Mouse (Mus musculus): ENCODE results near the gene Shank1. TPM values are rescaled to one million over a fixed set of nuclear protein-coding genes. Genes with fewer than 3 reads are reported as not detected.
"Not testable (repeated sequence)": the region's sequence is repeated elsewhere in the genome, so short reads cannot be mapped to it uniquely, and the experiment has no call there.

The Shank1 gene
- total and polyA plus RNA-seq, 2 experiments from 2014 or later, result 39.2 to 48.1 TPM

DNA sequence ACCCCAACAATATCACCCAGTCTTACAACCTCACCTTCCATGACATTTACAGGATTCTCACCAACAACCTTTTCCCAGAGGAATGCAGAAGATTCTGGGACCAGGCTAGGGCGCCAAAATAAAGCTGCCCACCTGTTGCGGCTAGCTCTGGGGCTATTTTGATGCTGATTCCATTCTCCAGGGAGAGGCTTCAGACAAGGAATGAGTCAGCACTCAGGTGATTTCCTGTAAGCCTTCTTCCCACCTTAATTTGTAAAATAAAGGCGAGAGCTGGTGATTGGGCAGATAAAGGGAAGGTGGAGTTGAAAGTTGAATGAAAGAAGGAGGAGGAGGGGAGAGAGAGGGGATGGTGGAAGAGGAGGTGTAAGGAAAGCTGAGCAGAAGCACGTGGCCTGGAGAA is 18.6 kb upstream of the Shank1 start:
- 56% methylated on average over 4 of the region's 4 CpGs for WGBS
- no peaks in the 10 kb centered on the region for H3K27me3 ChIP-seq (ENCODE audit: insufficient read depth, low read length)
- no peaks in the 10 kb centered on the region for H3K9me3 ChIP-seq (ENCODE audit: low read length)
- no peaks in the 10 kb centered on the region for H3K36me3 ChIP-seq (ENCODE audit: insufficient read depth, low read length)
- TF ChIP-seq CTCF (IDR thresholded peaks at IDR 0.05), result no peak
- no peaks in the 10 kb centered on the region for H3K4me1 ChIP-seq (ENCODE audit: insufficient read depth, low read length)
- H3K4me2 ChIP-seq (ENCODE audit: low read depth, low read length, poor library complexity, severe bottlenecking), result no peak overlapping the region
- ATAC-seq (ENCODE audit: low FRiP score) (no peak), DNase-seq (ENCODE audit: low spot score) (no peak)
- H3K27ac ChIP-seq (ENCODE audit: low read depth, low read length), result no peak overlapping the region
- no peak overlapping the region for H3K4me3 ChIP-seq (ENCODE audit: low read depth, low read length)
- no peak overlapping the region for H3K9ac ChIP-seq (replicated peaks; ENCODE audit: low read length, poor library complexity, severe bottlenecking)

GRCm38 (mm10) chr7:44297501-44297900 is 12.6 kb upstream of the Shank1 start:
- not testable (repeated sequence) for H3K9me3 ChIP-seq (ENCODE audit: low read length); H3K4me2 ChIP-seq (ENCODE audit: low read depth, low read length, poor library complexity, severe bottlenecking); H3K27ac ChIP-seq (ENCODE audit: low read depth, low read length); H3K27me3 ChIP-seq (ENCODE audit: insufficient read depth, low read length); DNase-seq (ENCODE audit: low spot score); H3K4me3 ChIP-seq (ENCODE audit: low read depth, low read length); H3K4me1 ChIP-seq (ENCODE audit: insufficient read depth, low read length); H3K36me3 ChIP-seq (ENCODE audit: insufficient read depth, low read length); H3K9ac ChIP-seq (replicated peaks; ENCODE audit: low read length, poor library complexity, severe bottlenecking); ATAC-seq (ENCODE audit: low FRiP score)
- WGBS, result 74% methylated on average over 2 of the region's 2 CpGs

DNA sequence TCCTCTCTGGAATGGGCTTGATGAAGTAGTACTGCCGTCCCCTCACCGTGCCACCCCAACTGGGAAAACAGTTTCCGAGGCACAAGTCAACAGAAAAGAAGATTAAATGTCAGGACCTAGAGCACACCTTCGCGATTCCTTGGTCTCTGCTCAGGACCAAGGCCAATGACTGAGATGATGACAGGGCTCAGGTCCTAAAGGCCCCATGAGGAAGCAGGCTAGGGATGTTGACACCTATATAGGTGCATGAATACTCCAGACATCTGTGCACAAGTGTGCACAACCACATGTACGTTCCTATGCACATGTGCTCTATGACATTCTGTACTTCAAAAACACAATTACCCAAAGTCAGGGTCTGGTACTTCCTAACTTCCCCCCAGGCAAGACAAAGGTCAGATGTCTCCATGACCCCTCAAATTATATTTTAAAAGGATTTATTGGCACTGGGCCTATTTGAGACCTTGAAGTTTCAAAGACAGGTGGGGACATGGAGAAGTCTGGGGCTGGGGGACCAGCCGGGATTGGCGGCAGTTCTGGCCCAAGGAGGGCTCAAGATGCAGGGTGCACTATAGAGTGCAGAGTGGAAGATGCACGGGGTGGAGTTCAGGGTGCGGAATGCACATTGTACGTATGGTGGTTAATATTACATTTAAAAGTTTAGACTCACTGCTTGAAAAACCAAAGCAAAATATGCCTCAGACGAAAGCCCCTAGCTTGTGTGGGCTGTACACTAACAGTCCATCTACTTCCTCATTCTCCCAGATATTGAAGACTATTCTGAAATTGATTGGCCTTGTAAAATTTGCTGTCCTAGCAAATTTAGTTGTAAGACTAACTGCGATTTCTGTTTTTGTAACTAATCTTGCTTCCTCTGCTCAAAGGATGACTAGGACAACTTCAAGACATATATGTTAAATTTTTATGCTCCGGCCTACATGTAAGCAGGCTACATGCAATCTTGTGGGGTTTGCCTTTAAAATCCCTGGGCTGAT is 6.4 kb upstream of the Shank1 start:
- Histone ChIP-seq H3K27me3 (ENCODE audit: insufficient read depth, low read length) (no peaks in the 10 kb centered on the region), H3K4me2 (ENCODE audit: low read depth, low read length, poor library complexity, severe bottlenecking) (peak overlapping the region; percentile 55), H3K4me1 (ENCODE audit: insufficient read depth, low read length) (peaks cover 6% of the 10 kb centered on the region; the same call in 1 of the 2 replicates), H3K4me3 (ENCODE audit: low read depth, low read length) (peak overlapping the region; percentile 49), H3K9me3 (ENCODE audit: low read length) (no peaks in the 10 kb centered on the region), H3K27ac (ENCODE audit: low read depth, low read length) (peak overlapping the region; percentile 83), H3K36me3 (ENCODE audit: insufficient read depth, low read length) (no peaks in the 10 kb centered on the region), H3K9ac (replicated peaks; ENCODE audit: low read length, poor library complexity, severe bottlenecking) (peak overlapping the region; percentile 70)
- TF ChIP-seq CTCF (IDR thresholded peaks at IDR 0.05), result no peak
- 84% methylated on average over 14 of the region's 14 CpGs for WGBS
- ATAC-seq (ENCODE audit: low FRiP score) (no peak), DNase-seq (ENCODE audit: low spot score) (no peak)

GRCm38 (mm10) chr7:44304463-44304774 is 5.6 kb upstream of the Shank1 start:
- peaks cover 6% of the 10 kb centered on the region; the same call in 1 of the 2 replicates for H3K4me1 ChIP-seq (ENCODE audit: insufficient read depth, low read length)
- ATAC-seq (ENCODE audit: low FRiP score), result peak; percentile 38
- H3K27me3 ChIP-seq (ENCODE audit: insufficient read depth, low read length), result no peaks in the 10 kb centered on the region
- DNase-seq (ENCODE audit: low spot score), result no peak
- TF ChIP-seq CTCF (IDR thresholded peaks at IDR 0.05), result no peak; the same call in 1 of the 2 replicates
- peak overlapping the region; percentile 49 for H3K4me3 ChIP-seq (ENCODE audit: low read depth, low read length)
- H3K9ac ChIP-seq (replicated peaks; ENCODE audit: low read length, poor library complexity, severe bottlenecking), result peak overlapping the region; percentile 70
- H3K27ac ChIP-seq (ENCODE audit: low read depth, low read length), result peak overlapping the region; percentile 83
- H3K36me3 ChIP-seq (ENCODE audit: insufficient read depth, low read length), result no peaks in the 10 kb centered on the region
- H3K4me2 ChIP-seq (ENCODE audit: low read depth, low read length, poor library complexity, severe bottlenecking), result peak overlapping the region; percentile 55
- WGBS, result 0% methylated on average over 25 of the region's 25 CpGs
- H3K9me3 ChIP-seq (ENCODE audit: low read length), result no peaks in the 10 kb centered on the region

GRCm38 (mm10) chr7:44304775-44305641 is 5.0 kb upstream of the Shank1 start:
- Histone ChIP-seq H3K27me3 (ENCODE audit: insufficient read depth, low read length) (no peaks in the 10 kb centered on the region), H3K9me3 (ENCODE audit: low read length) (no peaks in the 10 kb centered on the region), H3K27ac (ENCODE audit: low read depth, low read length) (peak overlapping the region; percentile 83), H3K9ac (replicated peaks; ENCODE audit: low read length, poor library complexity, severe bottlenecking) (peak overlapping the region; percentile 70), H3K4me2 (ENCODE audit: low read depth, low read length, poor library complexity, severe bottlenecking) (peak overlapping the region; percentile 55), H3K4me3 (ENCODE audit: low read depth, low read length) (peak overlapping the region; percentile 49), H3K36me3 (ENCODE audit: insufficient read depth, low read length) (no peaks in the 10 kb centered on the region), H3K4me1 (ENCODE audit: insufficient read depth, low read length) (peaks cover 6% of the 10 kb centered on the region; the same call in 1 of the 2 replicates)
- under 1% methylated on average over 49 of the region's 49 CpGs for WGBS
- peak; percentile 94 for ATAC-seq (ENCODE audit: low FRiP score)
- peak; percentile 99 for DNase-seq (ENCODE audit: low spot score)
- TF ChIP-seq CTCF (IDR thresholded peaks at IDR 0.05), result peak; percentile 31
